Mouse (Mus musculus) heart, adult 11 months (tissue): ENCODE measurements around the gene Shoc2.
"Not testable (repeated sequence)": the region's sequence is repeated elsewhere in the genome, so short reads cannot be mapped to it uniquely, and the experiment has no call there.

Experiments used
- DNase-seq: peaks from one replicate; pipeline ENCODE4 v3.0.0; 2022

Gene Shoc2

DNA sequence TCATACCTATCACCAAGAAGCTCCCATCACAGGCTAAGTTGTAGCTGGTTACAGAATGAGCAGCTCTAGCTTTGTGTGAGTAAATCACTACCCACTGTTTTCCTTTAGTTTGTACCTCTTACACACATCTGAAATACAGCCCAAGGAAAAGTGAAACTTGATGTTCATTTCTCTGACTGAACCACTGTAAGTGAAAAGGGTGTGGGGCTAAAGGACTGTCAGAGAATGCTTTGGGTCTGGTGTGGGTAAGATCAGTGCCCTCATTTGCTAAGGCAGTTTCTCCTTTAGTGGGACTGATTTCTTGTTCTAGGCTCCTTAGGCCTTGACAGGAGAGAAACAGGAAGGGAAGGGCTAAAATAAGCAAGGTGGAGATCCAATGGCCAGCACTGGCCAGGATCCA, 10.1 kb upstream of the Shoc2 start:
- no peak for DNase-seq

- DNase-seq: no peak
Observed at GRCm38 (mm10) chr19:53939467-53939866, 4.6 kb upstream of the Shoc2 start.

DNA sequence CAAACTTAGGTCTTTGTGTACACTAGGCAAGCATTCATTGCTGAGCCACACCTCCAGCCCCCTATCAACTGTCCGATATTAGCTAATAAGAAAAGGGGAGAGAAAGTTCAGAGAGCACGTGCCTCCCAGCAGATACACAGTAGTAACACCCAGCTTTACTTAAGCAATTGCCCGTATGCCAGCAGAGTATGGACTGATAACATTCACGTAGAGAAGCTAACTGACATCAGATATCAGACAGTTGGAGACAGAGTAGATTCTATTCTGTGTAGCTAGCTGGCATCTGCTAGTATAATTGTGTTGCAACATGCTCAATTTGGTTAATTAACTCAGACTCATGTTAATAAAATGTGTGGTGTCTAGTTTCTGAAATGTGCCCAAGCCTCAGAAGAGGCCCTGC, 3.0 kb upstream of the Shoc2 start:
- DNase-seq: no peak

- no peak for DNase-seq
Observed at GRCm38 (mm10) chr19:53942342-53942741, 1.8 kb upstream of the Shoc2 start.

- DNase-seq: no peak
Observed at GRCm38 (mm10) chr19:53944786-53945169, 672 bp downstream of the Shoc2 start.

DNA sequence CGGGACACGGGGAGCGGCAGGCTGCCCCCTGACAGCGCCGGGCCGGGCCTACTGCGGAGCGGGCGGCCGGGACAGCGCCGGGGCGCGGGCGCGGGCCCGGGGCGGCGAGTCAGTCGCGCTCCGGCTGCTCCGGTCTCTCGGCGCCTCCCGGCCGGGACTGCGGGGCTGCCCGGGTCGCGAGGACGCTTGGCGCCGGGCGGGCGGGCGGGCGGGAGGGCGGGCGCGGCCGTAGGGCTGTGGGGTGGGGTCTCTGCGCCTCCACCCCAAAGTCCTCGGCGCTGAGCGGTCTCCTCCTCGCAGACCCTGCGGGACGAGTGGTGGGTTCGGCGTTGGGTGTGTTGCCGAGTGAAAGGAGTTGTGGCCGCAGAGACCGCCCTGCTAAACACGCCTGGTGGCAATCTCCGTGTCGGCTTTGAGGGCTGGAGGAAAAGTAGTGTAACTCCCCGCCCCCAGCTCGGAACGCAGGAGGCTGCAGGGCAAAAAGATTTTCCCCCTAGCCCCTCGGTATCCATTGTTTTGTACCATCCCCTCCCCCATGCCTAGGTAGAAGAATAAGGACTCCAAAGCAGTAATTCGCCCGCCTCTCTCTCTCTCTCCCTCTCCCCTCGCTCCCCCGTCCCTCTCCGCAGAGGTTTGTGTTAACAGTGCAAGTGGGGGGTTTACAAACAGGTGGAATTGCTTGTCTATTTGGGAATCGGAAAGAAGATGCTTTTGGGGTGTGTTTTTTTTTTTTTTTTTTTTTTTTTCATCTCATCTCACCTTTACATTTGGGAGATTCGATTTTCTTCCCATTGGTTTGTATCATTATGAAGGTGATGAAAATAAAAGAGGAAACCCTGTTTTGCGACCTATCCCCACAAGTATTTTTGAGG, 1.3 kb downstream of the Shoc2 start:
- DNase-seq: peak; percentile 96

GRCm38 (mm10) chr19:53957513-53957912, 13.4 kb downstream of the Shoc2 start:
- no peak for DNase-seq

DNA sequence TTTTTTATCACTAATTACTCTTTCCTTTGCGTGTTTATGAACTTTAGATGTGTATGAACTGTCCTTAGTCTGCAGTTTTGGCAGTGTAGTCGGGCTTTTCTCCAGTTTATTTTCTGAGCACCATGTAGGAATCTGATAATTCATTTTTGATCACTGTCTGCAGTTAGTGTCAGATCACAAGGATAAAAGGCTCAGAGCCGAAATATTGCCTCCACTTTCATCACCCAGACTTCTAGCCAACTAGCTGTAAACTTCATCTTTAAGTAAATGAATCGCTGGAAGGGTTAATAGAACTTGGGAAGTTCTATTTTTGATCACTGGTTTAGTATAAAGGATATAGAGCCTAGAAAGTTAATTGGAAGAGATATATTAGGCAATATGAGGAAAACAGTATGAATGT, 18.4 kb downstream of the Shoc2 start:
- DNase-seq: no peak

DNA sequence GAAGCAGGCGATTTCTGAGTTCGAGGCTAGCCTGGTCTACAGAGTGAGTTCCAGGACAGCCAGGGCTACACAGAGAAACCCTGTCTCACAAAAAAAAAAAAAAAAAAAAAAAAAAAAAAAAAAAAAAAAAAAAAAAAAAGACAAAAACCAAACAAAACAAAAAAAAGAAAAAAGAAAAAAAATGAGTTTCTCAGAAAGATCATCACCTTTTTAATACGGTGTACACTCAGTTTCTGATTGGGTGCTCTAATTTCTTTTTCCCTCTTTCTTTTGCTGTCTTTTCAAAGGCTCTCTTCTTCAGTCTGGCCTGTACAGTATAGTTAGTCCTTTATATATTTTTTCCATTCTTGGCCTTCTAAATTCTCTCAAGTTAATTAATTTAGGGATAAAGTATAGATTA, 20.2 kb downstream of the Shoc2 start:
- DNase-seq: not testable (repeated sequence)

- DNase-seq: no peak
Observed at GRCm38 (mm10) chr19:53964910-53965633, 21.0 kb downstream of the Shoc2 start.

- DNase-seq: no peak
Observed at GRCm38 (mm10) chr19:53969226-53969625, 25.1 kb downstream of the Shoc2 start.

GRCm38 (mm10) chr19:53971938-53972337, 27.8 kb downstream of the Shoc2 start:
- no peak for DNase-seq

DNA sequence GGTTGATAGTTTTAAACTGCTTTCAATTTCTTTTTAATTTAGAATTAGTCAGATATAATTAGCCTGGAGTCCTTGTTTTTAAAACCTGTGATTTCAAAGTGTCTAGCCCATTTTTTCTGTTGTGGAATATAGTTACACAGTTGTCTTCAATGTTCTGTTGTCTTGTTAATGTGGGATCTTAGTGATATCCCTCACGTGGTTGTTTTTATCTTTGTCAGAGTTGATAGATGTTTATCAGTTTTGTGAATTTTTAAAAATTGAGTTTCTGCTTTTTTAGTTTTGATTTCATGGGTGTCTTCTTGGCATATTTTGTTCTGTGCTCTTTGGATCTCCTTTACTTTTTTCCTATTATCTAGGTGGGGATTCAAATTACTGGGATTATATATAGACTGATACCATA, 29.6 kb downstream of the Shoc2 start:
- no peak for DNase-seq

DNA sequence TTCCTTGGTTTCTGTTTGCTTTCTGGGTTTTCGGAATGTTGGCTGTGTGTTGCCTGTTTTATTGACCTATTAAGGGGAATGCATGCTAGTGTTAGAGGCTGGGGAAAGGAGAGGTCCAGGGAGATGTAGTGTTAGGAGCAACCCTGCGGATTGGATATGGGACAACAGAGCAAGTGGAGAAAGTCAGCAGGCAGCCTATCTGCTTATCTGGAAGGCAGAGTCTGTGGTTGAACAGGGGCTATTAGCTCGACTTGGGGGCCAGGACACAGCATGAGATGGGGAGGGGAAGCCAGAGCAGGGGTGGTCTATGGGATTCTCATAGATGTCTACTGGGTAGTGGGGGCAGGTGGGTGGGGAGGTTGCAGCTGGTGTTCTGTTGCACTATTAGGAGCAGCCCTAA, 37.9 kb downstream of the Shoc2 start:
- DNase-seq: no peak

- no peak for DNase-seq
Observed at GRCm38 (mm10) chr19:53983336-53983735, 39.2 kb downstream of the Shoc2 start.

GRCm38 (mm10) chr19:53984628-53985027, 40.5 kb downstream of the Shoc2 start:
- no peak for DNase-seq

- DNase-seq: no peak
Observed at GRCm38 (mm10) chr19:53990538-53990937, 46.4 kb downstream of the Shoc2 start.

- no peak for DNase-seq
Observed at GRCm38 (mm10) chr19:53993860-53994259, 49.8 kb downstream of the Shoc2 start.

- no peak for DNase-seq
Observed at GRCm38 (mm10) chr19:53994276-53994675, 50.2 kb downstream of the Shoc2 start.

GRCm38 (mm10) chr19:54010973-54011372, 66.9 kb downstream of the Shoc2 start:
- no peak for DNase-seq

DNA sequence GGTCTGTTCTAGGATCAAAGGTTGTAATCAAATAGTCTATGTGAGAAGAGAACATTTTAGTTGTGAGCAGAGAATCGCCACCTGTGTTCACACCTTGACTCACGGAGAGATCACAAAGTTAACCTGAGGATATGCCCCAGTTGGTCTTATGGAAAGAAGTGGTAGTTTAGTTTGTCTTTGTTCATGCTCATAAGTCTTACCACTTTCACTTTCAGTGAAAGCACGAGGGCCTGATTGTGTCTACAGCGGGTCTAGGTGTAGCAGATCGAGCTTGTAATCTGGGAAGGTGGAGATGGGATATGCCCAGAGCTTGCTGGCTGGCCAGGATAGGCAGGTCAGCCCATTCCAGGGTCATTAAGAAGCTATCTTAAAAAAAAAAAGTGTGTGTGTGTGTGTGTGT, 70.9 kb downstream of the Shoc2 start:
- no peak for DNase-seq

DNA sequence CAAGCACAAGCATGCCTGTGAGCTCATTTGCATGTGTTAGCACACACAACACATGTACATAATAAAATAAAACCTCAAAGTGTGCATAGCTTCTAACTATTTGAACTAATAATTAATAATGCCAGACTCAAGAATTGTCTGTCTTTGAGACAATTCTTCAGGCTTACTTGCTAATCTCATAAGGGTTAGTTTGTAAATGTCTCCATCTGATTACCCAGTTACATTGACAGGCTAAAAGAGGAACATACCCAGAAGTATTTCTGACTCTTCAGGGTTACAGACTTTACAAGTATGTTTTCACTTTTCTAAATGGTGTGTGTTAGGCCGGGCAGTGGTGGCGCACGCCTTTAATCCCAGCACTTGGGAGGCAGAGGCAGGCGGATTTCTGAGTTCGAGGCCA, 71.4 kb downstream of the Shoc2 start:
- DNase-seq: no peak

GRCm38 (mm10) chr19:54035100-54035499, 91.0 kb downstream of the Shoc2 start:
- DNase-seq: no peak

DNA sequence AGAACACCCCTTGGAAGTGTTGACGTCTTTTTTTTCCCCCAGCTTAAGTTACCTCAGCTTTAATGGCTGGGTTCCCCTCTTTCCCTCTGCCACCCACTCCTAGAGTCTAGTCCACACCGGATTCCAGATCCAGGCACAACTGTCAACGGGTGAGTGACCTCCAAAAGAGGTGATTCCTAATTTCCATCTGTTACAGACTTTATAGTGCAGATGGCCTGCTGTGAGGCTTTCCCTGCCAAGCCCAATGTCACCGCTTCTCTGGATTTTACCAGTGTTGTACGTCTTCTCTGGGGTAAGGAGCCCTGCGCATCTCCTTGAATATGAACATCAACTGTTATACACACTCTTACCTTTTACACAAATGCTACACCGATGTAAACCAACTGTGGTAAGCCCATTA, 95.3 kb downstream of the Shoc2 start:
- DNase-seq: no peak
